Mouse (Mus musculus) hindbrain, postnatal 0 days (tissue): ENCODE measurements around the gene Barx1. TPM values are rescaled to one million over a fixed set of nuclear protein-coding genes. Genes with fewer than 3 reads are reported as not detected.
A peak's percentile ranks its signal among the peaks of the same experiment; 100 is the strongest.

Experiments
- ATAC-seq: fragments of 200-750 bp; cut with Nextera tagmentation; 2 replicates; pipeline ENCODE4 v1.8.0; 2017; ENCODE audit warnings: mild to moderate bottlenecking, moderate TSS enrichment, moderate library complexity
- DNase-seq: peaks from one replicate; pipeline ENCODE4 v3.0.0-alpha.2; 2015; ENCODE audit warnings: low spot score
- H3K27ac ChIP-seq: fragments of 300-500 bp; sonication (generic); 2 replicates; pipeline ENCODE4 v1.5.1; 2014; ENCODE audit warnings: mild to moderate bottlenecking
- H3K27me3 ChIP-seq: fragments of 300-500 bp; sonication (generic); 2 replicates; pipeline ENCODE4 v1.6.1; 2014; ENCODE audit warnings: low read length, mixed read lengths; ENCODE audit not compliant: insufficient read depth
- H3K36me3 ChIP-seq: fragments of 300-500 bp; sonication (generic); 2 replicates; pipeline ENCODE4 v1.6.1; 2014; ENCODE audit warnings: low read length, mixed read lengths; ENCODE audit not compliant: insufficient read depth
- H3K4me1 ChIP-seq: fragments of 300-500 bp; sonication (generic); 2 replicates; pipeline ENCODE4 v1.6.1; 2014; ENCODE audit warnings: antibody characterized with exemption, low read length, mixed read lengths; ENCODE audit not compliant: insufficient read depth
- H3K4me2 ChIP-seq: fragments of 300-500 bp; sonication (generic); 2 replicates; pipeline ENCODE4 v1.6.1; 2014; ENCODE audit warnings: low read depth, mild to moderate bottlenecking, low read length, moderate library complexity, mixed read lengths
- H3K4me3 ChIP-seq: fragments of 300-500 bp; sonication (generic); 2 replicates; pipeline ENCODE4 v1.5.1; 2014; ENCODE audit warnings: low read length
- H3K9ac ChIP-seq: fragments of 300-500 bp; sonication (generic); replicated peaks from 2 replicates; pipeline ENCODE4 v1.6.1; 2014; ENCODE audit warnings: mild to moderate bottlenecking, low read length, moderate library complexity, mixed read lengths
- H3K9me3 ChIP-seq: fragments of 300-500 bp; sonication (generic); 2 replicates; pipeline ENCODE4 v1.6.1; 2016; ENCODE audit warnings: low read length, mixed read lengths
- CTCF ChIP-seq: IDR thresholded peaks from 2 replicates; pipeline ENCODE4 v1.5.1; 2016; ENCODE audit warnings: antibody characterized with exemption, control low read depth, low read depth
- WGBS: fragments of 180-500 bp; shearing (Covaris S2); extraction: QIAGEN DNeasy Blood & Tissue Kit; methylation state at CpG from one replicate; pipeline ENCODE4 v1.1.7; 2014; 5-methylcytosine and 5-hydroxymethylcytosine counted together
- polyA plus RNA-seq: library from polyadenylated mRNA; unstranded; fragments of >200 nt; fragmentation: Nextera tagmentation; extraction: Ambion mirVana; gene quantifications from 2 replicates; pipeline ENCODE4 v1.2.1, GENCODE M21; 2015
- total RNA-seq: library from RNA; depleted of rRNA; stranded (reverse); fragments of >200 nt; gene quantifications from 2 replicates; pipeline ENCODE4 v1.2.3, GENCODE M21; 2014; rRNA removed

The Barx1 gene
- total and polyA plus RNA-seq, 2 experiments from 2014 or later = not detected

DNA sequence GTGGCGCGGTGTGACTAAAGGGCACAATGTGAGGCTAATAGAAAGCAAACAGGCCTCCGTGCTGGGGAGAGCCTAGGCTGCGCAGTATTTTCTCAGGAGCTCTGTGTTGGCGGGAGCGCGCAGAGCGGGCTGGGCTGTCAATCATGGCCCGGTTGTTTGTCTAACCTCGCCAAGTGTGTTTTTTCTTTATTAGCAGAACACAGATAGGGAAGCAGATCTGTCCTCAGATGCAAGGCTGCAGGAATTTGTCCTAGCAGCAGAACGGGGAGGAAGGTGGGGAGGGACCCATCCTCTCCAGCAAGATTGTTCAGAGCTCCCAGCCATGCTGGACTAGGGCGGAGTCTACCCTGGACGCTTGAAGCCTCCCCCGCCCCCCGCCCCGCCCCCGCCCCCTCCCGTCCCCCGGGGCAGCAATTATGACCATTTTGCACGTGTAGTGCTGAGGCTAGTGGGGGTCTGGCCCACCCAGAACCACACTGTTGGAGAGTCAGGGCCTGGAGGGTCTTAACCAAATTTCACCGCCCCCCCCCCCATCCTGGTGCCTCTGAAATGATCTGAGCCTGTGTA is 43.7 kb downstream of the Barx1 start:
- H3K4me2 ChIP-seq = peak overlapping the region; percentile 56
- H3K4me1 ChIP-seq = no peaks in the 10 kb centered on the region
- H3K27me3 ChIP-seq = no peaks in the 10 kb centered on the region
- H3K27ac ChIP-seq = no peak overlapping the region
- H3K9me3 ChIP-seq = no peaks in the 10 kb centered on the region
- H3K36me3 ChIP-seq = no peaks in the 10 kb centered on the region
- H3K9ac ChIP-seq = peak overlapping the region; percentile 44
- peak; percentile 75 for ATAC-seq
- TF ChIP-seq CTCF = no peak
- peak; percentile 41 for DNase-seq
- H3K4me3 ChIP-seq = peak overlapping the region; percentile 33
- 4% methylated on average over 21 of the region's 21 CpGs for WGBS

DNA sequence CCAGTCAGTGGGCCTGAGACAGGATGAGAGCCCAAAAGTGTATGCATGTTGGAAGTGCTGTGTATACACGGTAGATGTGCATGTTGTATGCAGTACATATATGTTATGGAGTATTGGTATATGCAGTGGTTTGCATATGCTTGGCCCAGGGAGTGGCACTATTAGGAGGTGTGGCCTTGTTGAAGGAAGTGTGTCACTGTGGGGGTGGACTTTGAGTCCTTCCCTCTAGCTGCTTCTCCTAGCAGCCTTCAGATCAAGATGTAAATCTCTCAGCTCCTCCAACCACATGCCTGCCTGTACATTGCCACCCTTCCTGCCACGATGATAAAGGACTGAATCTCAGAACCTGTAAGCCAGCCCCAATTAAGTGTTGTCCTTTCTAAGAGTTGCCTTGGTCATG is 49.9 kb downstream of the Barx1 start:
- no peak for TF ChIP-seq CTCF
- Histone ChIP-seq H3K27ac (no peak overlapping the region), H3K9me3 (no peaks in the 10 kb centered on the region), H3K36me3 (no peaks in the 10 kb centered on the region), H3K9ac (no peak overlapping the region), H3K27me3 (no peaks in the 10 kb centered on the region), H3K4me1 (peaks cover 3% of the 10 kb centered on the region; the same call in 1 of the 2 replicates), H3K4me2 (no peak overlapping the region), H3K4me3 (no peak overlapping the region)
- DNase-seq (no peak), ATAC-seq (no peak)
- WGBS = 75% methylated on average over 2 of the region's 2 CpGs

GRCm38 (mm10) chr13:48716075-48716474 is 53.3 kb downstream of the Barx1 start:
- Histone ChIP-seq H3K27ac (no peak overlapping the region), H3K9ac (no peak overlapping the region), H3K9me3 (no peaks in the 10 kb centered on the region), H3K36me3 (no peaks in the 10 kb centered on the region), H3K4me1 (peaks cover 3% of the 10 kb centered on the region; the same call in 1 of the 2 replicates), H3K4me2 (no peak overlapping the region), H3K4me3 (no peak overlapping the region), H3K27me3 (no peaks in the 10 kb centered on the region)
- DNase-seq = no peak
- no peak for ATAC-seq
- peak; percentile 59 for TF ChIP-seq CTCF
- 65% methylated on average over 4 of the region's 4 CpGs for WGBS

Other genes starting within 250 kb of the Barx1 start
- gene Zfp169, start 149.5 kb upstream of the Barx1 start, total RNA-seq = 19.3 and 23.9 TPM in 2 replicates
- 2.8 TPM in 2 replicates for gene Zfp169, start 149.5 kb upstream of the Barx1 start, polyA plus RNA-seq
- 2.2 TPM in 1 of 2 replicates, not detected in the other for gene A830005F24Rik, start 149.4 kb upstream of the Barx1 start, total RNA-seq
- 1.6 and 1.9 TPM in 2 replicates for gene A830005F24Rik, start 149.4 kb upstream of the Barx1 start, polyA plus RNA-seq
- gene Ptpdc1, start 37.3 kb upstream of the Barx1 start, total RNA-seq = 16.3 and 30.8 TPM in 2 replicates
- gene Ptpdc1, start 37.3 kb upstream of the Barx1 start, polyA plus RNA-seq = 13.0 and 13.5 TPM in 2 replicates
- gene Phf2, start 208.1 kb downstream of the Barx1 start, total RNA-seq = 24.2 and 25.0 TPM in 2 replicates
- gene Phf2, start 208.1 kb downstream of the Barx1 start, polyA plus RNA-seq = 4.7 and 4.8 TPM in 2 replicates